Mouse (Mus musculus) lung, embryonic 16.5 days (tissue): ENCODE data around the gene Gm29776. TPM values are rescaled to one million over a fixed set of nuclear protein-coding genes. Genes with fewer than 3 reads are reported as not detected.

Experiments used
- ATAC-seq: fragments of 200-750 bp; cut with Nextera tagmentation; 2 replicates; pipeline ENCODE4 v1.8.0; 2017; ENCODE audit warnings: low read depth, mild to moderate bottlenecking, moderate library complexity
- H3K27ac ChIP-seq: fragments of 300-500 bp; sonication (generic); 2 replicates; pipeline ENCODE4 v1.5.1; 2014; ENCODE audit warnings: mild to moderate bottlenecking, control low read depth, low read length
- H3K27me3 ChIP-seq: fragments of 300-500 bp; sonication (generic); 2 replicates; pipeline ENCODE4 v1.6.1; 2014; ENCODE audit warnings: low read depth, low read length, mixed read lengths; ENCODE audit not compliant: control insufficient read depth, insufficient read depth
- H3K36me3 ChIP-seq: fragments of 300-500 bp; sonication (generic); 2 replicates; pipeline ENCODE4 v1.6.1; 2014; ENCODE audit warnings: low read length; ENCODE audit not compliant: control insufficient read depth, insufficient read depth
- H3K4me1 ChIP-seq: fragments of 300-500 bp; sonication (generic); replicated peaks from 2 replicates; pipeline ENCODE4 v1.6.1; 2014; ENCODE audit warnings: low read length, mixed read lengths; ENCODE audit not compliant: control insufficient read depth, insufficient read depth
- H3K4me2 ChIP-seq: fragments of 300-500 bp; sonication (generic); 2 replicates; pipeline ENCODE4 v1.6.1; 2014; ENCODE audit warnings: low read depth, low read length, control low read depth
- H3K4me3 ChIP-seq: fragments of 300-500 bp; sonication (generic); 2 replicates; pipeline ENCODE4 v1.5.1; 2014; ENCODE audit warnings: mild to moderate bottlenecking, low read length, control low read depth
- H3K9ac ChIP-seq: fragments of 300-500 bp; sonication (generic); 2 replicates; pipeline ENCODE4 v1.6.1; 2014; ENCODE audit warnings: low read length, control low read depth
- H3K9me3 ChIP-seq: fragments of 300-500 bp; sonication (generic); 2 replicates; pipeline ENCODE4 v1.6.1; 2016; ENCODE audit warnings: low read length; ENCODE audit not compliant: control insufficient read depth
- WGBS: fragments of 180-500 bp; shearing (Covaris S2); extraction: QIAGEN DNeasy Blood & Tissue Kit; methylation state at CpG from one replicate; pipeline ENCODE4 v1.1.7; 2014; 5-methylcytosine and 5-hydroxymethylcytosine counted together
- microRNA-seq: library from miRNA; unstranded; fragments of <30 nt; microRNA quantifications from one replicate; pipeline ENCODE4, GENCODE M21; 2016
- polyA plus RNA-seq: library from polyadenylated mRNA; unstranded; fragments of >200 nt; fragmentation: Nextera tagmentation; extraction: Ambion mirVana; gene quantifications from 2 replicates; pipeline ENCODE4 v1.2.1, GENCODE M21; 2015

Gm29776 gene
- polyA plus RNA-seq, 1 experiment from 2014 or later, result 0.19 TPM

DNA sequence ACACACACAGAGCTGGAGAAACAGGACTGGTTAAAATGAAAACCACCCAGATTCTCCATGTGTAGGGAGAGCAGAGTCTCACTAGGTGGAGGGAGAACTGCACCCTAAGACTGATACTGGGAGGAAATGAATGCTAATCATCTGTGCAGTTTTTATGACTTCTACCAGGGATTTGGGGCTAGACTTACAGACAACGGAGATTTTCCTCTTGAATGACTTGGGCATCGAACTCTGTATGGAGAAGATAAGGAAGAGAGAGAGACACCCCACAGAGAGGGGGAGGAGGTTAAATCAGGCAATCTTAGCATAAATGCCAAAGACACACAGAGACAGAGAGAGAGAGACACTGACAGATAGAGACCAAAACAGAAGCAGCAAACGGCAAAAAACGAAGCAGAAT, 50.7 kb downstream of the Gm29776 start:
- H3K27ac ChIP-seq, result no peak overlapping the region
- peaks cover 14% of the 10 kb centered on the region for H3K4me1 ChIP-seq
- no peak overlapping the region for H3K4me2 ChIP-seq
- H3K9me3 ChIP-seq, result no peaks in the 10 kb centered on the region
- no peaks in the 10 kb centered on the region for H3K27me3 ChIP-seq
- H3K4me3 ChIP-seq, result no peak overlapping the region
- no peak overlapping the region for H3K9ac ChIP-seq
- H3K36me3 ChIP-seq, result peaks cover 63% of the 10 kb centered on the region
- ATAC-seq, result no peak
- 71% methylated on average over 4 of the region's 4 CpGs for WGBS

DNA sequence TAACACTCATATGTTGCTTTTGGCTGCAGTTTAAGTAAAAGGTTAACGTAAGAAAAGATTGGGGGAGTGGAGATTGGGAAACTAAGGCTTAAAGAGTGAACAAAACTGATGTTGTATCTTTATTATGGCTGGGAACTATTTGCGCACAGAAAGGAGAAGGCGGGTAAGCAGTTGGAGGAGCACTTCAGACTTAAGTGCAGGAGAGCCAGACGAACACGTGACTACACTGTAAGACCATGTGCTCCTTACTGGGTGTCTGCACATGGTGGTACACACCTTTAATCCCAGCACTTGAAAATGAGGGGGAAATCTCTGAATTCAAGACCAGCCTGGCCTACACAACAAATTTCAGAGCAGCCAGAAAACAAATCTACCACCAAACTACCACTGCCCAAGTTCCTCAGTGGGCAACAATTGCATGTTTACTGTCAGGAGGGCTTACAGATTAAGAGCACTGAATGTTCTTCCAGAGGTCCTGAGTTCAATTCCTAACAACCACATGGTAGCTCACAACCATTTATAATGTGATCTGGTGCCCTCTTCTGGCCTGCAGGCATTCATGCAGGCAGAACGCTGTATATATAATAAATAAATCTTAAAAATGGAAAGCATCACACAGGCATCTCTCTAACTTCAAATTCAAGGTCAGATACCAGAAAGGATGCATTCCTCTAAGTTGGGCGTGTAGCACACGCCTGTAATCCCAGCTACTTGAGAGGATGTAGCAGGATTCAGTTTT, 51.6 kb downstream of the Gm29776 start:
- H3K9me3 ChIP-seq, result no peaks in the 10 kb centered on the region
- no peak overlapping the region for H3K9ac ChIP-seq
- no peak overlapping the region for H3K4me2 ChIP-seq
- WGBS, result 65% methylated on average over 8 of the region's 8 CpGs
- no peak overlapping the region for H3K27ac ChIP-seq
- H3K4me1 ChIP-seq, result peaks cover 5% of the 10 kb centered on the region
- peaks cover 63% of the 10 kb centered on the region for H3K36me3 ChIP-seq
- no peaks in the 10 kb centered on the region for H3K27me3 ChIP-seq
- ATAC-seq, result 0 out of 2 replicates have a peak, but pooled peaks have one; percentile 30
- no peak overlapping the region for H3K4me3 ChIP-seq

DNA sequence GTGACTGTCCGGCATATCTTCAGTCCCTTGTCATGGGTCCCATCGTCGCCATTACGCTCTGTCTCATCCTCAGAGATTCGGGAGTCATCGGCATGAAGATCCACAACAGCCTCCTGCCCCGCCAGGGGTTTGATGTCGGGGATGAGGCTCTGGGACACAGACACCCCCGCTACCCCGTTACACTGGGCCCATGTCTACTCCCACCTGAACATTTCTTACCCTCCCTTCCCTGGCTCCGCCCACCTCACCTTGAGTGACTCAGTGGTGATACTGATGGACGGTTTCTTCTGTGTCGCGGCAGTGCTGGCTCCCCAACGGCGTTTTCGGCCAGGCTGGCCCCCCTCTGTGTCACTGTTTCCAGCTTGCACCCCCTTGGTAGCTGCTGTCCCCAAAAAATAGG, 52.2 kb downstream of the Gm29776 start:
- Histone ChIP-seq H3K36me3 (peaks cover 60% of the 10 kb centered on the region), H3K9ac (no peak overlapping the region), H3K27ac (no peak overlapping the region), H3K27me3 (no peaks in the 10 kb centered on the region), H3K9me3 (no peaks in the 10 kb centered on the region), H3K4me2 (no peak overlapping the region), H3K4me3 (no peak overlapping the region), H3K4me1 (peaks cover 5% of the 10 kb centered on the region)
- 89% methylated on average over 17 of the region's 17 CpGs for WGBS
- ATAC-seq, result no peak

DNA sequence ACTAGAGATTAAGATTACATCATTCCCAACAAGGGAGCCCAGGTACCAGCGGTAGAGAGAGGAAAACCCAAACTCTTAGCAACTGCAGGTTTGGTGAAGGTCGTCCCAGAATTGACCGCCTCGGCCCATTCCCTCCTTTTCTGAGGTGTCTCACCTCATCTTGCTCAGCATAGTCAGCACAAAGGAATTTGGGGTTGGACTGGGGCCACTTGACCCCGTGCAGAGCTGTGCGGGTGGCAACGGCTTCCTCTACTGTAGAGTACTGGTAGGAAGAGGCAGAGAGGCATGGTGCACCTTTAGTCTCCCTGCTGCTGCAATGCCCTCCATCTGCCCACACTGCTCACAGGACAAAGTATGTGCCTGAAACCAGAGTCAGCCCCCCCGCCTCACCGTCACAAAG, 54.3 kb downstream of the Gm29776 start:
- H3K36me3 ChIP-seq, result peaks cover 46% of the 10 kb centered on the region

DNA sequence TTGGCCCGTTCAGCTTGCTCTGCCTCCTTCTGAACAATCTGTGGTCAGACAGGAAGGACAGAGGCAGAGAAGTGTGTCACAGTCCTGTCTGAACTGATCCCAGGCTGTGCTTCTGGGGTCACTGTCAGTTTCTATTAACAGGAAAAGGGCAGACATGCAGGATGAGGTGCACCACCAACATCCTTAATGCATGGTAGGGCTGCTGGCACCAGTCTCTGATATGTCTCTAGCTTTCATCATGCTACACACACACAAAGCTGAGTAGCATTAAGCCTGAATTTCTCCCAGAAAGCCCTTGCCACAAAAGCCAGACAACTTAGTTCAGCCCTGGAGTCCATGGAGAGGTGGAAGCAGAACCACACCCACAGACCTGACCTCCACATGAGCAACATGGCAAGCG, 55.6 kb downstream of the Gm29776 start:
- no peak overlapping the region for H3K9ac ChIP-seq
- H3K4me3 ChIP-seq, result no peak overlapping the region
- H3K4me1 ChIP-seq, result peaks cover 10% of the 10 kb centered on the region
- peaks cover 42% of the 10 kb centered on the region for H3K36me3 ChIP-seq
- 86% methylated on average over 2 of the region's 2 CpGs for WGBS
- ATAC-seq, result no peak
- no peaks in the 10 kb centered on the region for H3K9me3 ChIP-seq
- no peak overlapping the region for H3K27ac ChIP-seq
- H3K27me3 ChIP-seq, result no peaks in the 10 kb centered on the region
- H3K4me2 ChIP-seq, result no peak overlapping the region

More for the DNA sequence above, 54.3 kb downstream of the Gm29776 start:
- no peaks in the 10 kb centered on the region for H3K9me3 ChIP-seq
- no peak overlapping the region for H3K9ac ChIP-seq
- ATAC-seq, result no peak
- 75% methylated on average over 9 of the region's 9 CpGs for WGBS
- H3K4me1 ChIP-seq, result peaks cover 10% of the 10 kb centered on the region
- H3K4me3 ChIP-seq, result no peak overlapping the region
- no peaks in the 10 kb centered on the region for H3K27me3 ChIP-seq
- no peak overlapping the region for H3K4me2 ChIP-seq
- no peak overlapping the region for H3K27ac ChIP-seq

Small RNA genes within 50 kb of the gene (microRNA-seq; reads per million reads assigned to microRNA genes)
- gene Mir6948, result not detected

Other genes starting within 250 kb of the Gm29776 start
- gene Lrp10, start 234.7 kb downstream of the Gm29776 start, polyA plus RNA-seq, result 61.9 and 64.2 TPM in 2 replicates
- 19.6 and 22.4 TPM in 2 replicates for gene Rem2, start 222.7 kb downstream of the Gm29776 start, polyA plus RNA-seq
- 73.5 and 77.6 TPM in 2 replicates for gene Prmt5, start 181.3 kb downstream of the Gm29776 start, polyA plus RNA-seq
- gene Haus4, start 144.2 kb downstream of the Gm29776 start, polyA plus RNA-seq, result 52.3 and 57.1 TPM in 2 replicates
- gene Ajuba, start 121.3 kb downstream of the Gm29776 start, polyA plus RNA-seq, result 41.1 and 41.2 TPM in 2 replicates
- 11.6 and 12.7 TPM in 2 replicates for gene 4931414P19Rik, start 92.8 kb downstream of the Gm29776 start, polyA plus RNA-seq
- gene Psmb5, start 80.8 kb downstream of the Gm29776 start, polyA plus RNA-seq, result 352 and 366 TPM in 2 replicates
- 1.2 and 4.3 TPM in 2 replicates for gene Psmb11, start 77.4 kb downstream of the Gm29776 start, polyA plus RNA-seq
- not detected in 2 replicates for gene Gm17606, start 57.9 kb downstream of the Gm29776 start, polyA plus RNA-seq
- 2.1 and 2.8 TPM in 2 replicates for gene Cdh24, start 57.5 kb downstream of the Gm29776 start, polyA plus RNA-seq
- gene 1700123O20Rik, start 12.6 kb downstream of the Gm29776 start, polyA plus RNA-seq, result 73.4 and 78.9 TPM in 2 replicates
- gene Acin1, start 11.9 kb downstream of the Gm29776 start, polyA plus RNA-seq, result 106 and 116 TPM in 2 replicates
- gene Cebpe, start 13.3 kb upstream of the Gm29776 start, polyA plus RNA-seq, result 0.28 TPM in 1 of 2 replicates, not detected in the other
- gene Slc7a8, start 83.1 kb upstream of the Gm29776 start, polyA plus RNA-seq, result 1.9 and 2.0 TPM in 2 replicates
- gene Rnf212b, start 115.3 kb upstream of the Gm29776 start, polyA plus RNA-seq, result not detected in 2 replicates
- 10.2 and 13.2 TPM in 2 replicates for gene Homez, start 172.1 kb upstream of the Gm29776 start, polyA plus RNA-seq
- gene Ppp1r3e, start 178.7 kb upstream of the Gm29776 start, polyA plus RNA-seq, result 1.5 and 1.6 TPM in 2 replicates
- gene Bcl2l2, start 184.5 kb upstream of the Gm29776 start, polyA plus RNA-seq, result 3.4 and 4.2 TPM in 2 replicates
- gene Gm20521, start 184.6 kb upstream of the Gm29776 start, polyA plus RNA-seq, result not detected in 2 replicates
- 89.1 and 92.8 TPM in 2 replicates for gene Pabpn1, start 193.7 kb upstream of the Gm29776 start, polyA plus RNA-seq
- 27.2 and 28.3 TPM in 2 replicates for gene Slc22a17, start 214.3 kb upstream of the Gm29776 start, polyA plus RNA-seq
- 24.6 and 26.0 TPM in 2 replicates for gene Efs, start 227.3 kb upstream of the Gm29776 start, polyA plus RNA-seq
- gene Il25, start 233.9 kb upstream of the Gm29776 start, polyA plus RNA-seq, result not detected in 2 replicates
- 1.2 and 1.7 TPM in 2 replicates for gene Cmtm5, start 237.4 kb upstream of the Gm29776 start, polyA plus RNA-seq